Mouse (Mus musculus) embryo, embryonic 11.5 days (tissue): ENCODE measurements at regions not wholly inside any gene's neighbourhood (a gene's known extent, or its start where the extent isn't known, plus 50 kb on each side); places are given as distances from the start of the nearest gene placed in this dataset.

Source experiments
- DNase-seq: peaks from one replicate; pipeline ENCODE4 v3.0.0-alpha.2; 2012; ENCODE audit warnings: low read depth, low spot score

DNA sequence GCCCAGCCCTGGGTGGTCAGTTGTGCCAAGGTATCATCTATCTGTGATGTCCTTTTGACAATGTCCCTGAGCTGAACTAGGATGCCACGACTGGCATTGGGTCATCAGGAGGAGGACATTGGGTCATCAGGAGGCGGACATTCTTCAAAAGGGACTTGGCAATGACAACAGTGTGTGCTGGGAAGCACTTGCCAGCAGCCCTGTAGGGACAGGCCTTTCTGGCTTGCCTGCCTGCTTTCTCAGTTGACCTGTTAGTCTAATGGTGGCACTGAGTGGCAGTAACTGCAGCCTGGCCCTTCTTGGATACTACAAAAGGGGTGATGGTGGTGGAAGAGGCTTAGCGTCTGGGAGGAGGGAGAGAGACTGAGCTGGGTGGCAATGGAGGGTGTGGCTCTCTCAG lies 137.2 kb upstream of the Prox1 start:
- DNase-seq = no peak

DNA sequence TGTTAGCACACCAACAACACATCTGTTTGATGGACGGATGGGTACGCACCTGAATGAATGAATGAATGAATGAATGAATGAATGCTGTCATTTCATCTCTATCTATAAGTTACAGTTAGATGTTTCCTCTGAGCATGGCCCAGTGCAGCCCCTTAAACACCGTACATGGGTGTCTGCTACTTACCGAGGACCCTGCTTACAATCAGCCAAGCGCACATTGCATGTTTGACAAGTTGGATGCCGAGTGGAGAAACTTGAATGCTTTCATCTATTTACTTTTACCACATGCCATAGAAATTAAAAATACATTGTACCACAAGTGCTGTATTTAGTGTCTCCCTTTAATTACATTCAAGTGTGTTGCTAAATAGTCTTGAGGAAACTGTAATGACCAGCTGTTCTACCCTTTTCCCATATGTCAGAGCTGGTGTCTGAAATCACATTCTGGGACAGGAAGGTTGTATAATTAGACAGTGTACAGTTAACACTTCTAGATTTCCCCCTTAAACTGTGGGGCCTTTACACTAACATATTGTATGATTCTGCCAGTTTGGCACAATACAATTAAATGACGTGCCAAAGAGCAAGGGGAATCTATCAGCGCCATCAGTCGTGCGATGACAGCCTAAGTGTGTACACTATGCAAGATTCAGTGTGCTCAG lies 127.3 kb upstream of the Prox1 start:
- DNase-seq = no peak

DNA sequence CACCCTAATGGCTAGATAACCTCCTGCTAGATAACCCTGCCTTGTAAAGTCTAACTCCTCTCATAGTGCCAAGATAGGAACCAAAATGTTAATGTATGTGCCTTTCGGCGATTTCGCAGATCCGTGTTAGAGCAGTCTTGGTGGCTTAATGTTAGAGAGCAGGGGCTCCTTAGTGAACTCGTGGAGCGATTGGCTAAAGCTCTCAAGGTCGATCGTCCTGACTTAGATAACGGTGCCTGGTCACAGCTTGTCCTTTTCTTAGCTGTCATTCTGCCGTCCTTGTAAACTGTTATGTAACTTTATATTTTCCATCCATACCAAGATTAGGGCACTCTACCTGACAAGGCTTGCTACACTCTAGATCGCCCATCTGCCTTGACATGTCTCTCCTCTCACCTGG lies 119.5 kb upstream of the Prox1 start:
- DNase-seq = no peak

- DNase-seq = no peak
These were observed 116.1 kb upstream of the Prox1 start for GRCm38 (mm10) chr1:190286481-190287145.

- DNase-seq = no peak
These were observed 115.1 kb upstream of the Prox1 start for GRCm38 (mm10) chr1:190285636-190286035.

DNA sequence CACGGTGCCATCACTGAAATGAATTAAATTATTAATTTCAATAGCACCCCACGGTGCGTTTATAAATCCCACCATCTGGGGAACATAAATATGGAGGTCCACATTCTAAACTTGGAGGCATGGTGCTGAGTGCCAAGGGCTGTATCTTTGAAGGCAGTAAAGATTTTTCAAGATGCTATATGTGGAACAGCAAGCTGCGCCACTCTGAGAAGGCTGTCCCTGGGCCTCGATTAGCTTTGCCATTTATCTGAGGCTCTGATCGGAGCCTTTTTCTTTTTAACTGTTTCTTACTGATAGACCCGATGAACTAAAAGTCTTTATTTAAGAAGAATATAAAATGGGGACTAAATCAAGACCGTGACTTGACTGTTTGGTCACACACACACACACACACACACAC lies 114.5 kb upstream of the Prox1 start:
- no peak for DNase-seq

- no peak for DNase-seq
These were observed 113.6 kb upstream of the Prox1 start for GRCm38 (mm10) chr1:190284138-190284537.

GRCm38 (mm10) chr1:190280081-190280858 lies 109.8 kb upstream of the Prox1 start:
- no peak for DNase-seq

GRCm38 (mm10) chr1:190274911-190275310 lies 104.4 kb upstream of the Prox1 start:
- no peak for DNase-seq

GRCm38 (mm10) chr1:190270784-190271385 lies 100.4 kb upstream of the Prox1 start:
- DNase-seq = no peak

DNA sequence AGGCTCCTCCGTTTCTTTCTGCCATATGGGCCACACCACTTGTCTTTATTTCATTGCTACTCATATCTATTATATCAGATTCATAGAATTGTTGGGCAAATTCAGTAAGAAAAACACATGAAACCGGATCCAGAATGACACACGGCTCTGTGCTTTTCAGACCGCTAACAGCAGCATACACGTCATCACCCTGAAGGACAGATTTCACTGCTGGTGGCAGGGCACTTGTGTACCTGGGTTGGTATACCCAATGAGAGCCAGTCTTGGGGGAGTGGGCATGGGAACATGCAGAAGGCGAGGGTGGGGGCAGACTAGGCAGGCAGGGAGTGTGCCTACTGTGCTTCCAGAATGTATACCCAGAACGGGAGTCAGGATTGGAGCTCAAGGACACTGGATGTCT lies 98.7 kb upstream of the Prox1 start:
- DNase-seq = no peak

GRCm38 (mm10) chr1:190265085-190265780 lies 94.7 kb upstream of the Prox1 start:
- no peak for DNase-seq

DNA sequence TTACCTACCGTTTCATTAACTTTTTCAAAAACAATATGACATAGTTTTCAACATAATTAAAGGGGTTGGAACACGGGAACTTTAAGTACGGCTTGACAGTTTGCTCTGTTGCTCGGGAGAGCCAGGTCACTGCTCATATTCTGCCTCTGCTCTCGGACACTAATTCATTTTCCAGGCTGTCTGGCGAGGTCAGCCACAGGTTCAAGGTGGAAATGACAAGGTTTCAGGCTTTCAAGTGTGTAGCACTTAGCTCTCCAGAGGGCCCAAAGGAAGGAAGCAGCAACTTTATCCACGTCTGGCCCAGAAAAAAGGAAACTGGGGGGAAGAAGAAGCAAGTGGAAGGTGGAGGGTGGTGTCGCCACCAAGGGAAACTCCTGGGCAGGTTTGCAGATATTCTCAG lies 94.0 kb upstream of the Prox1 start:
- no peak for DNase-seq

GRCm38 (mm10) chr1:190263620-190264019 lies 93.1 kb upstream of the Prox1 start:
- no peak for DNase-seq

DNA sequence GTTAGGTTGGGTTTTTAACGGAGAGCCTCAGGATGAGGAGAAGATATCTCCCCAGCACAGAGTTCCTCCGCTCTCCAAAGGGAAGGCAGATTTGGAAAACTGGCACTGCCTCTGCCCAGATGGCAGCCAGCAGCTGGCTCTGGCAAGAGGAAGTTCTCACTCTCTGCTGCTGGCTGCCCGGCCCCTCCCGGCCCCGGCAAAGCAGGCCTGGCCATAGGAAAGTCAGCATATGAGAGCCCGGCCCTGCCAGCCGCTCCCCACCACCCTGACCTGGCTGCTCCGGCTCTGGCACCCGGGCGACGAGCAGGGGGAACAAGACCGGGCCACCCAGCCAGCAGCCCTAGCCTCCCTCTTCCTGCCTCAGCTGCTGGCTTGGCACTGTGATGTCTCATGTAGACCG lies 89.1 kb upstream of the Prox1 start:
- DNase-seq = no peak

DNA sequence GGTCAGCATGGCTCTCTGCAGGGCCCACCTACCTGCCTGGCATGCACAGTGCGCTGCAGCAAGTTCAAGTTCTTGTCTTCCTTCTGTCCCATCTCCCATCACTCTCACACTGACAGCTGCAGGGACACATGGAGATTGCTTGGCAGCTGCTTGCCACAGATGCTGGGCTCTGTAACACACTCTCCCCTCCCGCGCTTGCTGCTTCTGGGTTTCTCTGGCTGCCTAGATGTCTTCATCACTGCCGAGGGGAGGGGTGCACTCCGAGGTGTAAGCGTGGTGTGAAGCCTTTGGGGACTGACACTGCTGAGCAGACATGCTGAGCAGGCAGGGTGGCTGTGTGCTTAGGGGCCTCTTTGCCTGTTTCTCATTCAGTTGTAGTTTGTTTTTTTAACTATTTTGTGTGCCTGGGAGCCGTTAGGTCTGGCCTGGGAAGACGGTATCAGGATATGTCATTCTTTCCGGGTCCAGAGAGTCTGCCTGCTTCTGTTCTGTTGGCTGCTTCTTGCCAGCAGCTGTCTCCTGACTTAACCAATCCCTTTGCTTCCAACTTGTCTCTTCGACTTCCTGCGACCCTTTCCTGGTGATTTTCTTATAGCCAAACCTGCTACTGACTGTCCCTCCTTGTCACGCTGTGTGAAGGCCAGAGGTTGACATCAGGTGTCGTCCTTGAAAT lies 80.2 kb upstream of the Prox1 start:
- DNase-seq = no peak

DNA sequence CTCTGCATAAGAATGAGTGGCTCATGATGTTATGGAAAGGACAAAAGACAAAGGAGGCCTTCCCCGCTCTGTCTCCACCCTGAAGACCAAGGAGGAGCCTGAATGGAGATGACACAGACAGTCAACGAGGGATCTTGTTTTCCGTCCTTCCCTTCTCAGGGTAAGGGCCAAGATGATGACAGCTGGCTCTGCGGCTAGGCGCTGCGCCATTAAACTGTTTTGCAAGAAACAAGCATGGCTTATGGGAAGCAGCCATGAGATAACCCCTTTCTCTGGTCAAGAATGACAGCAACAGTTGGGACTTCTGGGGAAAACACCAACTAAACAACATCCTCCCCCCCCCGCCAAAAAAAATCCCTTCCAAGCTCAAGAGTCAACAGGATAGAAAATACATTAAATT lies 72.0 kb upstream of the Prox1 start:
- no peak for DNase-seq

GRCm38 (mm10) chr1:190239796-190240195 lies 69.3 kb upstream of the Prox1 start:
- DNase-seq = no peak

- DNase-seq = no peak
These were observed 60.4 kb upstream of the Prox1 start for GRCm38 (mm10) chr1:190230866-190231265.

- no peak for DNase-seq
These were observed 49.9 kb upstream of the Prox1 start for GRCm38 (mm10) chr1:190220417-190220816.
